ENCODE assay signal across 9 mouse cellular contexts in genomic region chr15:3269996-3270645, GRCm38 (mm10). TPM values are rescaled to one million over a fixed set of nuclear protein-coding genes. Genes with fewer than 3 reads are reported as not detected.
DNase-seq lines count a peak whose midpoint lies in the region; ATAC-seq lines count a peak whose summit lies in the region.
"Had no signal": no experiment of that assay in that cellular context is flagged by ENCODE, and none has a peak within 500 bp of the region (broad histone marks: within the 10 kb centered on the region; RNA-seq: fewer than 3 reads in every experiment).

No protein-coding gene starts in this region.

- peak overlapping the region; percentile 52 for H3K4me3 ChIP-seq in embryonic facial prominence, embryonic 10.5 days
- peak overlapping the region; percentile 19; the same call in 1 of the 2 replicates for H3K4me3 ChIP-seq in hindbrain, embryonic 14.5 days (replicated peaks; ENCODE audit: low read length)
- H3K4me3 ChIP-seq in liver, embryonic 11.5 days (ENCODE audit: low read depth, low read length): peak overlapping the region; percentile 34; the same call in 1 of the 2 replicates
- H3K4me3 ChIP-seq in stomach, embryonic 15.5 days (replicated peaks): peak overlapping the region; percentile 39

- 18% methylated on average over 6 of the region's 6 CpGs for WGBS in embryonic facial prominence, embryonic 10.5 days
- 19% methylated on average over 6 of the region's 6 CpGs for WGBS in hindbrain, embryonic 14.5 days
- 31% methylated on average over 6 of the region's 6 CpGs for WGBS in liver, embryonic 11.5 days
- WGBS in stomach, embryonic 15.5 days: 24% methylated on average over 6 of the region's 6 CpGs

- peak; percentile 36; the same call in 1 of the 2 replicates for ATAC-seq in hindbrain, embryonic 14.5 days (ENCODE audit: low FRiP score)
- ATAC-seq in liver, embryonic 11.5 days (replicated peaks; ENCODE audit: low FRiP score): peak; percentile 31; the same call in 1 of the 2 replicates
- peak; percentile 23; the same call in 1 of the 2 replicates for ATAC-seq in stomach, embryonic 15.5 days (ENCODE audit: insufficient read depth, low FRiP score, low read depth)

- H3K9me3 ChIP-seq in embryonic facial prominence, embryonic 10.5 days: no peaks in the 10 kb centered on the region
- H3K9me3 ChIP-seq in hindbrain, embryonic 14.5 days (ENCODE audit: control insufficient read depth, low read length): no peaks in the 10 kb centered on the region
- no peaks in the 10 kb centered on the region for H3K9me3 ChIP-seq in liver, embryonic 11.5 days (ENCODE audit: control insufficient read depth, low read length)
- no peaks in the 10 kb centered on the region for H3K9me3 ChIP-seq in stomach, embryonic 15.5 days
- H3K9me3 ChIP-seq: G1E had no signal

- no peaks in the 10 kb centered on the region for H3K36me3 ChIP-seq in embryonic facial prominence, embryonic 10.5 days (replicated peaks)
- no peaks in the 10 kb centered on the region for H3K36me3 ChIP-seq in hindbrain, embryonic 14.5 days (replicated peaks; ENCODE audit: control insufficient read depth, insufficient read depth)
- H3K36me3 ChIP-seq in liver, embryonic 11.5 days (ENCODE audit: control insufficient read depth, insufficient read depth, low read length): no peaks in the 10 kb centered on the region; the same call in 1 of the 2 replicates
- no peaks in the 10 kb centered on the region for H3K36me3 ChIP-seq in stomach, embryonic 15.5 days
- H3K36me3 ChIP-seq: G1E had no signal

- H3K4me2 ChIP-seq in hindbrain, embryonic 14.5 days (replicated peaks): peak overlapping the region; percentile 46
- peak overlapping the region; percentile 56 for H3K4me2 ChIP-seq in liver, embryonic 11.5 days
- H3K4me2 ChIP-seq in stomach, embryonic 15.5 days: peak overlapping the region; percentile 54

- no peaks in the 10 kb centered on the region for H3K27me3 ChIP-seq in embryonic facial prominence, embryonic 10.5 days (replicated peaks; ENCODE audit: low read depth, poor library complexity, severe bottlenecking)
- H3K27me3 ChIP-seq in hindbrain, embryonic 14.5 days (ENCODE audit: control insufficient read depth, insufficient read depth, low read length): no peaks in the 10 kb centered on the region
- no peaks in the 10 kb centered on the region for H3K27me3 ChIP-seq in liver, embryonic 11.5 days (replicated peaks; ENCODE audit: control insufficient read depth, insufficient read depth, low read length)
- H3K27me3 ChIP-seq in stomach, embryonic 15.5 days (replicated peaks): no peaks in the 10 kb centered on the region

- peaks cover 22% of the 10 kb centered on the region for H3K4me1 ChIP-seq in embryonic facial prominence, embryonic 10.5 days
- H3K4me1 ChIP-seq in hindbrain, embryonic 14.5 days (replicated peaks; ENCODE audit: control insufficient read depth, insufficient read depth, low read length): 0 out of 2 replicates have a peak, but pooled peaks cover 10% of the 10 kb centered on the region
- H3K4me1 ChIP-seq in liver, embryonic 11.5 days (replicated peaks; ENCODE audit: control insufficient read depth, insufficient read depth, low read length): peaks cover 8% of the 10 kb centered on the region
- H3K4me1 ChIP-seq in stomach, embryonic 15.5 days: peaks cover 11% of the 10 kb centered on the region

- H3K9ac ChIP-seq in hindbrain, embryonic 14.5 days: peak overlapping the region; percentile 6; the same call in 1 of the 2 replicates
- peak overlapping the region; percentile 66; the same call in 1 of the 2 replicates for H3K9ac ChIP-seq in liver, embryonic 11.5 days (ENCODE audit: low read depth, low read length)
- no peak overlapping the region for H3K9ac ChIP-seq in stomach, embryonic 15.5 days

- peak overlapping the region; percentile 91 for H3K27ac ChIP-seq in embryonic facial prominence, embryonic 10.5 days (replicated peaks)
- 0 out of 2 replicates have a peak overlapping the region, but pooled peaks have one; percentile 11 for H3K27ac ChIP-seq in hindbrain, embryonic 14.5 days
- H3K27ac ChIP-seq in liver, embryonic 11.5 days (ENCODE audit: low read depth, low read length): peak overlapping the region; percentile 70
- H3K27ac ChIP-seq in stomach, embryonic 15.5 days: peak overlapping the region; percentile 94

- peak; percentile 91 for DNase-seq in heart, adult 11 months
- no peak for DNase-seq in heart, postnatal 4 days
- DNase-seq in embryonic facial prominence, embryonic 10.5 days (ENCODE audit: low spot score): peak; percentile 64
- peak; percentile 26 for DNase-seq in hindbrain, embryonic 14.5 days (ENCODE audit: low spot score)
- no peak for DNase-seq in liver, embryonic 11.5 days (ENCODE audit: low spot score)
- DNase-seq in retina, postnatal 1 day: no peak
- DNase-seq in right cerebral cortex, adult 2 months (ENCODE audit: low spot score in 2 of 2): no peak

RNA-seq across cellular contexts. Expression of gene Selenop, which starts 1.8 kb away (rescaled TPM):
- 100 to 1,000 TPM; 162 to 179 TPM for total RNA-seq in heart, postnatal 4 days (2021)
- 53.5 and 62.5 TPM in 2 replicates for polyA plus RNA-seq in embryonic facial prominence, embryonic 10.5 days (2016; fragmentation: Nextera tagmentation; extraction: Ambion mirVana)
- 184 and 189 TPM in 2 replicates for polyA plus RNA-seq in hindbrain, embryonic 14.5 days (2014; fragmentation: Nextera tagmentation; extraction: Ambion mirVana)
- polyA plus RNA-seq in liver, embryonic 11.5 days (2014; fragmentation: Nextera tagmentation; extraction: Ambion mirVana): 268 and 281 TPM in 2 replicates
- 293 and 302 TPM in 2 replicates for polyA plus RNA-seq in stomach, embryonic 15.5 days (2015; fragmentation: Nextera tagmentation; extraction: Ambion mirVana)
- polyA plus RNA-seq: G1E had no signal

RNA-seq across cellular contexts. Expression of gene Ccdc152, which starts 33.2 kb away (rescaled TPM):
- total RNA-seq in heart, postnatal 4 days (2021): under 1 TPM in 1 of 2 experiments, not detected in 1; 0.71 TPM
- 0.14 TPM in 1 of 2 replicates, not detected in the other for polyA plus RNA-seq in embryonic facial prominence, embryonic 10.5 days (2016; fragmentation: Nextera tagmentation; extraction: Ambion mirVana)
- polyA plus RNA-seq in hindbrain, embryonic 14.5 days (2014; fragmentation: Nextera tagmentation; extraction: Ambion mirVana): 0.17 and 0.58 TPM in 2 replicates
- polyA plus RNA-seq in liver, embryonic 11.5 days (2014; fragmentation: Nextera tagmentation; extraction: Ambion mirVana): 0.32 TPM in 1 of 2 replicates, not detected in the other
- 0.30 and 0.32 TPM in 2 replicates for polyA plus RNA-seq in stomach, embryonic 15.5 days (2015; fragmentation: Nextera tagmentation; extraction: Ambion mirVana)
- polyA plus RNA-seq: G1E had no signal

Comparison
In these comparisons a context has a peak if more than half of its experiments do, and no peak if none do; other contexts are left out.
1. DNase-seq: peak in heart, adult 11 months (single experiment), embryonic facial prominence, embryonic 10.5 days (single experiment) and hindbrain, embryonic 14.5 days (single experiment); none in heart, postnatal 4 days (single experiment), liver, embryonic 11.5 days (single experiment), retina, postnatal 1 day (single experiment) and right cerebral cortex, adult 2 months (0 of 2).
2. H3K27ac ChIP-seq: peak in every context shown above with its lines; median percentile 94 in stomach, embryonic 15.5 days; 91 in embryonic facial prominence, embryonic 10.5 days; 70 in liver, embryonic 11.5 days; 11 in hindbrain, embryonic 14.5 days.
3. Peak in every context shown above with its lines, with median percentiles within 50 percentile points of each other: H3K4me3 ChIP-seq, ATAC-seq and H3K4me2 ChIP-seq.